Mouse (Mus musculus) gastrocnemius, postnatal 4 days (tissue): Measurements from ENCODE around the gene Zfp768. TPM values are rescaled to one million over a fixed set of nuclear protein-coding genes. Genes with fewer than 3 reads are reported as not detected.

ENCODE experiments used
- DNase-seq, 2 experiments: peaks; one replicate each; pipeline ENCODE4 v3.0.0; 2021 to 2022; ENCODE audit warnings: low spot score in 2 of 2, mixed read lengths in 2 of 2
- total RNA-seq, 2 experiments: library from RNA; stranded (reverse); gene quantifications; 2 replicates each; pipeline ENCODE4 v1.2.3; 2021

Zfp768 gene
- total RNA-seq, 2 experiments from 2014 or later, result 32.3 to 36.0 TPM

DNA sequence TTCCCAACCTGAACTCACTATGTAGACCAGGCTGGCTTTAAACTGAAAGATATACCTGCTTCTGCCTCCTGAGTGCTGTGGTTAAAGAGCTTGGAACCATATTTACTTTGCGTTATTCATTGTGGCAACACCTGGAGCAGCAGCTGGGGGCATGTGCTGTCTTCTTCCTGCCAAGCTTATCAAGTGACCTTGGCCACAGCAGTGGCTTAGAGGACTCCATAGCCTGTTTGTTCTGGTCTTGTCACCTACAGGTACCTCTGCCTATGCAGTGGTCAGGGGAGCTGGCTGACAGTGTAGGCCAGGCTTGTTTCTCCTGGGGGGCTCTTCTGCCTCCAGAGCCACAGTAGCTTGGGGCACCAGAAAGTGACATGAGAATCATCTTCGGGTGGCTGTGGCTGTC, 37.0 kb downstream of the Zfp768 start:
- DNase-seq, result no peak

DNA sequence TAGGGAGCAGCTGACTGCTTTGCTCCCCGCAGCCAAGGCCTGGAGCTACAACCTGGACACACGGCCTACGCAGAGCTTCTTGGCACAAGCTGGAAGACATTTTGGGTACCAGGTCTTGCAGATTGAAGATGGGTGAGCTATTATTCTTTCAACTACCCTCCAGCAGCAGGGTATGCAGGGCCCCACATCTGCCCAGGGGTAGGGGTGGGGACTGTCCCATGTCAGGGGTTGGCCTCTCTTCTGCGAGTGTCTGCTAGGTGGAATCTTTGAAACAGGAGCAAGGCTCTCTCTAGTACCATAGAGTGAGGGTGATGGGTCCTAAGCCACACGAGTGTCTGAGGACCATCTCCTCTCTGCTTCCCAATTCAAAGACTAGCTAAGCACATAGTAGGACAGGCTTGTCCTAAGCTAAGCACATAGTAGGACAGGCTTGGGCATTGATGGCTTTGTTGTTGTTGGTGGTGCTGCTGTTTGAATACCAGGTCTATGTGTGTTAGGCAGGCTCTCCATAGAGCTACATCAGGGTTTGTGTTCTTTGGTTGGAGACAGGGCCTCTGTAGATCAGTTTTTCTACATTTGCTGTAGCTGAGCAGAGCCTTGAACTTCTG, 47.7 kb downstream of the Zfp768 start:
- DNase-seq, result no peak

DNA sequence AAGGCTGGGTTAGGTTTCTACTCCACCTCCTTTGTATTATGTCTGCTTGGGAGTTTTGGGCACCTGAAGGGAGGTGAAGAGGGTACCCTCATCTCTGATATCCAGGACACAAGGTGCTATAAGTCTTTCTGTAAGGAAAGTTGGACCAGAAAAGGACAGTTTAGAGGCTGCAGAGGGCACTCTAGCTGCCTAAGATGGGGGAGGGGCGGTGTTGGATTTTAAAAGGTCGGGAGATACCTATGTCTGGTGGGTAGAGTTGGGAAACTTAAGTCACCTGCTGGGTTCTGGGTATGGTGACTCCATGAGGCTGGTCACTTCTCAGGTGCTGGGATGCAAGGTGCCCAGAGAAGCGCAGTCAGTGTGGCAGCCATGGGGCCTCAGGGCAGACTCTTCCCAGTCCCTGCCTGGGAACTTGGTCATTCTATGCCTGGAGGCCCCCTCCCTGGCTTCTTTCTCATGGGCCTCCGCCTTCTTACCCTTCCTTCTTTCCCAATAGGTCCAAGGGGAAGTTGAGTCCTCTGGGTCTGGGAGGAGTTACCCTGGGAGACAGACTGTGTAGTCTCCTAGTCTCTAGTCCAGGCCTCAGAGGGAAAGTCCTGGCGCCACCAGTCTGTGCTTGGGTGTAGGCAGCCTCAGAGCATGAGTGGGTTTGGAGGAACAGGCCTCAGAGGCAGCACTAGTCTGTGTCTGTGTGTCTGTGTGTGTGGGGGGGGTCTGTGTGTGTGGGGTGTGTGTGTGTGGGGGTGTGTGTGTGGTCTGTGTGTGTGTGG, 48.4 kb downstream of the Zfp768 start:
- DNase-seq, result no peak

DNA sequence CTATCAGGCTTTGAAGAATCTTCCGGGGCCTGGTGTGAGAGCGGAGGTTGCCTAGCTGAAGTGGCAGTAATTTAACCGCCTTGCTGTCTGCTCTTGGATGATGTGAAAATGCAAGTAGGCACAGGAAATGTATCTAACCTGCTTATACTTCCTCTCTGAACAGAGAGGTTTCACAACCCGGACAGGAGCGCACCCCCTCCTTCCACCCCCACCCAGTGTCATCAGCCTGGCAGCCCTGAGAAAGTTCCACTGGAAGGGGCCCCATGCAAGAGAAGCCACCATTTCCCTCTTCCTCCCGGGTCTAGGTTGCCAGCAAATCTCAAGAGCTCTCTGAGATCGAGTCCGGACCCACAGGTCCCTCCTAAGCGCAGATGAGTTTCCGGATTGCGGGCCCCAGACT, 49.3 kb downstream of the Zfp768 start, which contains the start of gene Itgal:
Gene Itgal, plus strand, starts transcription at position 163 of the 400 bp plus-strand sequence.
- DNase-seq, result no peak

Other genes with a start within 250 kb of the Zfp768 start
- 1 to 10 TPM; 4.6 to 5.2 TPM for gene Qprt, start 223.4 kb downstream of the Zfp768 start, total RNA-seq
- gene Spn, start 207.8 kb downstream of the Zfp768 start, total RNA-seq, result under 1 TPM; 0.54 to 0.91 TPM
- gene Cd2bp2, start 149.5 kb downstream of the Zfp768 start, total RNA-seq, result 10 to 100 TPM; 47.4 to 55.9 TPM
- 10 to 100 TPM; 48.0 to 51.7 TPM for gene Tbc1d10b, start 137.1 kb downstream of the Zfp768 start, total RNA-seq
- over 10,000 TPM; 28,893 to 32,257 TPM for gene Mylpf, start 136.7 kb downstream of the Zfp768 start, total RNA-seq
- gene Zfp553, start 112.5 kb downstream of the Zfp768 start, total RNA-seq, result 1 to 10 TPM; 9.0 to 9.8 TPM
- gene Sept1, start 112.5 kb downstream of the Zfp768 start, total RNA-seq, result 1 to 10 TPM; 7.4 to 7.6 TPM
- gene Zfp771, start 101.3 kb downstream of the Zfp768 start, total RNA-seq, result 10 to 100 TPM; 23.7 to 29.6 TPM
- 10 to 100 TPM; 35.6 to 48.5 TPM for gene Dctpp1, start 84.9 kb downstream of the Zfp768 start, total RNA-seq
- 10 to 100 TPM; 22.1 to 23.7 TPM for gene Sephs2, start 71.5 kb downstream of the Zfp768 start, total RNA-seq
- gene Itgal, start 49.3 kb downstream of the Zfp768 start, total RNA-seq, result 1 to 10 TPM; 1.8 to 2.8 TPM
- 1 to 10 TPM; 4.6 to 6.9 TPM for gene Zfp747, start 30.5 kb upstream of the Zfp768 start, total RNA-seq
- gene 9130019O22Rik, start 41.6 kb upstream of the Zfp768 start, total RNA-seq, result 1 to 10 TPM; 2.8 to 3.3 TPM
- gene E430018J23Rik, start 48.0 kb upstream of the Zfp768 start, total RNA-seq, result 1 to 10 TPM; 4.7 to 5.5 TPM
- 1 to 10 TPM; 4.6 to 5.0 TPM for gene Zfp764, start 61.2 kb upstream of the Zfp768 start, total RNA-seq
- 1 to 10 TPM; 6.6 to 9.1 TPM for gene Zfp688, start 76.5 kb upstream of the Zfp768 start, total RNA-seq
- 1 to 10 TPM; 3.3 to 3.4 TPM for gene Zfp689, start 103.6 kb upstream of the Zfp768 start, total RNA-seq
- 10 to 100 TPM; 26.1 to 32.5 TPM for gene Prr14, start 114.0 kb upstream of the Zfp768 start, total RNA-seq
- gene Fbrs, start 133.6 kb upstream of the Zfp768 start, total RNA-seq, result 10 to 100 TPM; 39.7 to 51.3 TPM
- 10 to 100 TPM; 70.3 to 78.6 TPM for gene Srcap, start 166.4 kb upstream of the Zfp768 start, total RNA-seq
- 10 to 100 TPM; 15.0 to 19.1 TPM for gene Gm42715, start 174.0 kb upstream of the Zfp768 start, total RNA-seq
- gene Tmem265, start 215.8 kb upstream of the Zfp768 start, total RNA-seq, result 1 to 10 TPM in 1 of 2 experiments, not detected in 1; 3.1 TPM
- 10 to 100 TPM; 21.6 to 25.5 TPM for gene Phkg2, start 227.8 kb upstream of the Zfp768 start, total RNA-seq
- 1 to 10 TPM; 5.0 to 5.1 TPM for gene Ccdc189, start 243.0 kb upstream of the Zfp768 start, total RNA-seq
- 10 to 100 TPM; 48.4 to 50.5 TPM for gene Rnf40, start 243.2 kb upstream of the Zfp768 start, total RNA-seq